Mouse (Mus musculus) activated CD4-positive, CD25-positive, alpha-beta regulatory T cell (primary cell): Measurements from ENCODE around the gene Rrad. TPM values are rescaled to one million over a fixed set of nuclear protein-coding genes. Genes with fewer than 3 reads are reported as not detected.

Experiments
- polyA plus RNA-seq, 2 experiments: library from polyadenylated mRNA; unstranded; fragments of 100-300 nt; shearing (Covaris generic); gene quantifications; one replicate each; pipeline ENCODE4 v1.2.1; 2017

Rrad gene
- 10 to 100 TPM; 26.3 to 72.7 TPM for polyA plus RNA-seq

GRCm38 (mm10) chr8:104630981-104631663 is at the start of gene Rrad:
Gene Rrad (minus strand): TSS chr8:104631327.

GRCm38 (mm10) chr8:104641426-104642323 is 10.5 kb upstream of the Rrad start, which contains the start of gene Ciao2b:
Gene Ciao2b (minus strand): TSS chr8:104641965.

GRCm38 (mm10) chr8:104624161-104624560 is 7.0 kb downstream of the Rrad start, which contains the start of gene Cdh16:
Gene Cdh16 (minus strand): TSS chr8:104624396.

GRCm38 (mm10) chr8:104591133-104591834 is 39.8 kb downstream of the Rrad start, which contains the start of gene Pdp2:
Gene Pdp2 (plus strand): TSS chr8:104591451.

Other genes with a start within 250 kb of the Rrad start
- gene Cmtm4, start 235.5 kb downstream of the Rrad start, polyA plus RNA-seq = under 1 TPM; 0.49 to 0.91 TPM
- 10 to 100 TPM; 29.0 to 38.0 TPM for gene Dync1li2, start 188.3 kb downstream of the Rrad start, polyA plus RNA-seq
- not detected for gene Terb1, start 121.4 kb downstream of the Rrad start, polyA plus RNA-seq
- gene Nae1, start 96.7 kb downstream of the Rrad start, polyA plus RNA-seq = 10 to 100 TPM; 72.7 to 85.3 TPM
- gene Car7, start 96.6 kb downstream of the Rrad start, polyA plus RNA-seq = 1 to 10 TPM; 2.6 to 2.9 TPM
- gene Pdp2, start 39.9 kb downstream of the Rrad start, polyA plus RNA-seq = 1 to 10 TPM; 4.3 TPM
- under 1 TPM in 1 of 2 experiments, not detected in 1; 0.45 TPM for gene Cdh16, start 6.9 kb downstream of the Rrad start, polyA plus RNA-seq
- 100 to 1,000 TPM in 1 of 2 experiments, 10 to 100 TPM in 1; 88.7 to 128 TPM for gene Ciao2b, start 10.6 kb upstream of the Rrad start, polyA plus RNA-seq
- under 1 TPM in 1 of 2 experiments, not detected in 1; 0.32 TPM for gene Ces2a, start 102.7 kb upstream of the Rrad start, polyA plus RNA-seq
- gene Ces2b, start 200.2 kb upstream of the Rrad start, polyA plus RNA-seq = not detected
- gene Ces2c, start 215.7 kb upstream of the Rrad start, polyA plus RNA-seq = 1 to 10 TPM; 3.9 to 8.2 TPM